Mouse (Mus musculus): ENCODE measurements around the gene Car15. TPM values are rescaled to one million over a fixed set of nuclear protein-coding genes. Genes with fewer than 3 reads are reported as not detected.

Car15 gene
- total RNA-seq, 1 experiment: 2.4 TPM

DNA sequence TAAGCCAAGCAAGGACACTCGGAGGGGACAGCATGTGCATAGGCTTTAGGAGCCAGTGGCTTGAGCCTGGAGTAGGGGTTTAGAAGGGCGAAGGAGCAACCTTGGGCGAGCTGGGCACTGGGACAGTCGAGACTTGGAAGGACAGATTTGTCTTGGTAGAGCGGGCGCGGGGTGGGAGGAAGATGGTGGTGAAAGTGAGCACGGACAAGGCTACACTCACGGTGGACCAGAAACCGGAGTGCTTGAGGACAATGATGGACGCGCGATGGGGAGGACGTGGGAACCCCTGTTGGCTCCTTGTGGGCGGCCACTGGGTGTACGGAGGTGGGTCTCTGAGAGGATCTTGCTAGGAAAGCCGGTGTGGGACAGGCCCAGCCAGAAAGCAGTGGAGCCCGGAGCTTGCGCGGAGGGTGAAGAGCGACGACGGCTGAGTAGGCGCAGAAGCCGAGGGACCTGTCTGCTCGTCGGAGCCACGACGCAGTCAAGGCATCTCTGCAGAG is 40.3 kb downstream of the Car15 start:
- Histone ChIP-seq H3K4me3 (ENCODE audit: insufficient read depth in 1 of 2, low read depth in 1 of 2, low read length in 2 of 2, poor library complexity in 1 of 2, severe bottlenecking in 1 of 2) (peak overlapping the region; percentile 5 to 68; a peak in 2 of 4 replicates), H3K9me3 (ENCODE audit: control insufficient read depth, insufficient read depth, low read depth, low read length) (no peaks in the 10 kb centered on the region), H3K36me3 (ENCODE audit: control insufficient read depth, insufficient read depth, low read length, poor library complexity, severe bottlenecking) (no peaks in the 10 kb centered on the region), H3K4me1 (ENCODE audit: control insufficient read depth in 2 of 2, insufficient read depth in 2 of 2, low read length in 2 of 2, poor library complexity in 1 of 2) (peaks cover 0 to 6% of the 10 kb centered on the region in 2 experiments; a peak in 1 of 4 replicates), H3K27ac (ENCODE audit: insufficient read depth, low read depth, low read length, poor library complexity, severe bottlenecking) (no peak overlapping the region), H3K9ac (ENCODE audit: insufficient read depth, low read depth, low read length, poor library complexity, severe bottlenecking) (no peak overlapping the region)
- TF ChIP-seq MAFK (IDR thresholded peaks at IDR 0.05; ENCODE audit: insufficient read depth, low read depth, low read length) (no peak), CHD2 (IDR thresholded peaks at IDR 0.05; ENCODE audit: low read depth, low read length) (no peak), ZC3H11A (IDR thresholded peaks at IDR 0.05; ENCODE audit: borderline replicate concordance, low read depth, low read length) (no peak), ZNF384 (IDR thresholded peaks at IDR 0.05; ENCODE audit: low read depth, low read length) (no peak)
- in situ Hi-C loops (cut with MboI; ENCODE audit: low sequenced_read_pairs in 2 of 2, unreplicated experiment in 2 of 2): no loop called here
- DNase-seq (ENCODE audit: low read depth, low spot score): no peak

DNA sequence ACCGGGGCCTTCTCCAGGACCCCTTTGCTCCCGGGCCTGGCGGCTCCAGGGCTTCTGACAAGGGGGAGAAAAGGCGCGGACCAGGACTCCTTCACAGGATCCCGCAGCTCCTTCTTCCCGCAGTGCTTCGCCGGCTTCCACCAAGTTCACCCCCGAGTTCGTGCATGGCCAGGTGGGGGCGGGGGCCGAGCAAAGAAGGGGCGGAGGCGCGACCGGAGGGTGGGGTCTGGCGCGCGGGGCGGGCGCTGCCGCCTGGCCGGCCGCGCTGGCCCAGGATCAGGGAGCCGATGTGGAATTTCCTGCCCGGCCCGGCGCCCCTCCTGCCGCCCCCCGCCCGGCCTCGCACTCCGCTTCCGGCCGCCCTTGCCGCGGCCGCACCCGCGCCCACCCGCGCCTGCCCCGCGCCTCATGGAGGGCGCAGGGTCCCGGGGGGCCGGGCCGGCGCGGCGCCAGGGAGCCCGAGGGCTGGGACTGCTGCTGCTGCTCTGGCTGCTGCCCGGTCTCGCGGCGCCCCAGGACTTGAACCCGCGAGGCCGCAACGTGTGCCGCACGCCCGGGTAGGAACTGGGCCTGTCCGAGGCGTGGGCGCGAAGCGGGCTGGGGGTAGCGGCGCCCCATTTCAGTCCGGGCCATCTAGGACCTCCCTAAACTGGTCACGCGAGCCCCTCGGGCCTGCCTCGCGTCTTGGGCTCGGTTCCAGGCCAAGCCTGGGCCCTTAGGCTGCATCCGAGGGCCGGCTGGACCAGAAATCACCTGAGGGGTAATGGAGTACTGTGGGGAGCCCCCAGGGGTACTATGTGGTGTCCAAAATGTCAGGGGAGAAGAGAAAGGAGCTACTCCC is 41.0 kb downstream of the Car15 start, which contains the start of gene Scarf2:
TSS of gene Scarf2 (plus strand) at position 312 of the 841 bp plus-strand sequence.
- TF ChIP-seq HCFC1 (IDR thresholded peaks at IDR 0.05; ENCODE audit: borderline replicate concordance, insufficient read depth, low read length) (no peak), CHD2 (IDR thresholded peaks at IDR 0.05; ENCODE audit: low read depth, low read length) (no peak), MAFK (IDR thresholded peaks at IDR 0.05; ENCODE audit: insufficient read depth, low read depth, low read length) (no peak), ZC3H11A (IDR thresholded peaks at IDR 0.05; ENCODE audit: borderline replicate concordance, low read depth, low read length) (no peak), ZNF384 (IDR thresholded peaks at IDR 0.05; ENCODE audit: low read depth, low read length) (no peak)

DNA sequence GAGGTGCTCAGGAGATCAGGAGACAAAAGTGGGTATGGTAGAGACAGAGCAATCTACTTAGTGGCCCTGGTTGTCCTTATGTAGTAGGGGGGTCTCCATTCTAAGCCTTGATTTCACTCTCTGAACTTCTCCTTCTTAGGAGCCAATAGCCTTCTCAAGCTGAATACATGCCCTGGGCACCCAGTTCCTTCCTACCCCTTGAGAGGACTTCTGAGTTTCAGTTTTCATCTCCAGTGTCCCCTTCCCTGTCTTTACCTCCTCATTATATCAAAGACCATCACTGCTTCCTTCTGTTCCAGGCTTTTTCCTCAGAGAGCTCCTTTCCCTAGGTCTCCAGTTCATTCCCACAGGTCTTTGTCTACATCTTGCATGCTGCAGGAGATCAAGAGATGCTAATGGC is 41.6 kb downstream of the Car15 start:
- Histone ChIP-seq H3K4me1 (ENCODE audit: control insufficient read depth in 2 of 2, insufficient read depth in 2 of 2, low read length in 2 of 2, poor library complexity in 1 of 2) (peaks cover 0 to 2% of the 10 kb centered on the region in 2 experiments; a peak in 1 of 4 replicates), H3K9ac (ENCODE audit: insufficient read depth, low read depth, low read length, poor library complexity, severe bottlenecking) (no peak overlapping the region), H3K4me3 (ENCODE audit: insufficient read depth in 1 of 2, low read depth in 1 of 2, low read length in 2 of 2, poor library complexity in 1 of 2, severe bottlenecking in 1 of 2) (peak overlapping the region in 1 of 2 experiments; percentile 27; a peak in 1 of 4 replicates), H3K9me3 (ENCODE audit: control insufficient read depth, insufficient read depth, low read depth, low read length) (no peaks in the 10 kb centered on the region), H3K36me3 (ENCODE audit: control insufficient read depth, insufficient read depth, low read length, poor library complexity, severe bottlenecking) (peaks cover 7% of the 10 kb centered on the region; the same call in 1 of the 2 replicates), H3K27ac (ENCODE audit: insufficient read depth, low read depth, low read length, poor library complexity, severe bottlenecking) (no peak overlapping the region)
- DNase-seq (ENCODE audit: low read depth, low spot score): no peak
- in situ Hi-C loops (cut with MboI; ENCODE audit: low sequenced_read_pairs in 2 of 2, unreplicated experiment in 2 of 2): no loop called here
- TF ChIP-seq ZNF384 (IDR thresholded peaks at IDR 0.05; ENCODE audit: low read depth, low read length): no peak
- no peak for TF ChIP-seq ZC3H11A (IDR thresholded peaks at IDR 0.05; ENCODE audit: borderline replicate concordance, low read depth, low read length)
- TF ChIP-seq CHD2 (IDR thresholded peaks at IDR 0.05; ENCODE audit: low read depth, low read length): no peak
- TF ChIP-seq MAFK (IDR thresholded peaks at IDR 0.05; ENCODE audit: insufficient read depth, low read depth, low read length): no peak
- no peak for TF ChIP-seq HCFC1 (IDR thresholded peaks at IDR 0.05; ENCODE audit: borderline replicate concordance, insufficient read depth, low read length)

More for the DNA sequence above, 41.0 kb downstream of the Car15 start, which contains the start of gene Scarf2:
- peak within 1 kb of the TSS; percentile 66 for H3K9ac ChIP-seq (ENCODE audit: insufficient read depth, low read depth, low read length, poor library complexity, severe bottlenecking)
- H3K9me3 ChIP-seq (ENCODE audit: control insufficient read depth, insufficient read depth, low read depth, low read length): no peaks in the 10 kb centered on the region
- no peak within 1 kb of the TSS for H3K27ac ChIP-seq (ENCODE audit: insufficient read depth, low read depth, low read length, poor library complexity, severe bottlenecking)
- no peak for DNase-seq (ENCODE audit: low read depth, low spot score)
- in situ Hi-C loops (cut with MboI; ENCODE audit: low sequenced_read_pairs in 2 of 2, unreplicated experiment in 2 of 2): no loop called here
- H3K4me1 ChIP-seq (ENCODE audit: control insufficient read depth in 2 of 2, insufficient read depth in 2 of 2, low read length in 2 of 2, poor library complexity in 1 of 2): peaks cover 0 to 2% of the 10 kb centered on the region in 2 experiments; a peak in 1 of 4 replicates
- H3K36me3 ChIP-seq (ENCODE audit: control insufficient read depth, insufficient read depth, low read length, poor library complexity, severe bottlenecking): peaks cover 5% of the 10 kb centered on the region; the same call in 1 of the 2 replicates
- peak within 1 kb of the TSS; percentile 27 to 68; a peak in 3 of 4 replicates for H3K4me3 ChIP-seq (ENCODE audit: insufficient read depth in 1 of 2, low read depth in 1 of 2, low read length in 2 of 2, poor library complexity in 1 of 2, severe bottlenecking in 1 of 2)

DNA sequence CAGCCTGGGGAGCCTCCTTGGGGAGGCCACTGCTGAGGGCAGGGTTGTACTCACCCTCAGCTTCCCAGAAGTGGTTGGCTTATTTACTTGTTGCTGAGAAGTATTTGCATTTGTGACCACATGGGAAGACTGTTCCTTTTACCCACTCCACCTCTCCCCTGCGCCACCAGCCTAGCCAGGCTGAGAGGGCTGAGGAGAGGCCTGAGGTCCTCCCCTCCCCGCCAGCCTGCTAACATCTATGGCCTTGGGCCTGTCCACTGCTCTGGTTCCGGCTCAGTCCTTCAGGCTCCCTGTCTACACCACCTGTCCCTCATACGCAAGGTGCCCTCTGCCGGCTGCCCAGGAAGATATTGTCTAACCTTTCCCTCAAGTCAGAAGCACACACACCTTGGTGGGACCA is 42.5 kb downstream of the Car15 start:
- H3K9ac ChIP-seq (ENCODE audit: insufficient read depth, low read depth, low read length, poor library complexity, severe bottlenecking): no peak overlapping the region
- H3K4me1 ChIP-seq (ENCODE audit: control insufficient read depth in 2 of 2, insufficient read depth in 2 of 2, low read length in 2 of 2, poor library complexity in 1 of 2): peaks cover 0 to 2% of the 10 kb centered on the region in 2 experiments; a peak in 1 of 4 replicates
- no peak for TF ChIP-seq HCFC1 (IDR thresholded peaks at IDR 0.05; ENCODE audit: borderline replicate concordance, insufficient read depth, low read length)
- no peak for TF ChIP-seq MAFK (IDR thresholded peaks at IDR 0.05; ENCODE audit: insufficient read depth, low read depth, low read length)
- TF ChIP-seq ZC3H11A (IDR thresholded peaks at IDR 0.05; ENCODE audit: borderline replicate concordance, low read depth, low read length): no peak
- no peak for TF ChIP-seq ZNF384 (IDR thresholded peaks at IDR 0.05; ENCODE audit: low read depth, low read length)
- TF ChIP-seq CHD2 (IDR thresholded peaks at IDR 0.05; ENCODE audit: low read depth, low read length): no peak
- in situ Hi-C loops (cut with MboI; ENCODE audit: low sequenced_read_pairs in 2 of 2, unreplicated experiment in 2 of 2): no loop called here
- no peak for DNase-seq (ENCODE audit: low read depth, low spot score)
- H3K27ac ChIP-seq (ENCODE audit: insufficient read depth, low read depth, low read length, poor library complexity, severe bottlenecking): no peak overlapping the region
- H3K4me3 ChIP-seq (ENCODE audit: insufficient read depth in 1 of 2, low read depth in 1 of 2, low read length in 2 of 2, poor library complexity in 1 of 2, severe bottlenecking in 1 of 2): no peak overlapping the region
- peaks cover 7% of the 10 kb centered on the region; the same call in 1 of the 2 replicates for H3K36me3 ChIP-seq (ENCODE audit: control insufficient read depth, insufficient read depth, low read length, poor library complexity, severe bottlenecking)
- no peaks in the 10 kb centered on the region for H3K9me3 ChIP-seq (ENCODE audit: control insufficient read depth, insufficient read depth, low read depth, low read length)
